Mouse (Mus musculus) ES-E14 (cell line): ENCODE measurements at regions not wholly inside any gene's neighbourhood (a gene's known extent, or its start where the extent isn't known, plus 50 kb on each side); places are given as distances from the start of the nearest gene placed in this dataset.

Experiments
- CHD2 ChIP-seq: IDR thresholded peaks from 2 replicates; pipeline ENCODE4 v1.6.1; 2014; ENCODE audit warnings: mild to moderate bottlenecking, low read depth, low read length, inconsistent platforms
- HCFC1 ChIP-seq: IDR thresholded peaks from 2 replicates; pipeline ENCODE4 v1.6.1; 2012; ENCODE audit warnings: low read length, inconsistent platforms, borderline replicate concordance; ENCODE audit not compliant: insufficient read depth
- MAFK ChIP-seq: IDR thresholded peaks from 2 replicates; pipeline ENCODE4 v1.6.1; 2014; ENCODE audit warnings: mild to moderate bottlenecking, low read depth, low read length, inconsistent platforms; ENCODE audit not compliant: insufficient read depth
- ZC3H11A ChIP-seq: IDR thresholded peaks from 2 replicates; pipeline ENCODE4 v1.6.1; 2012; ENCODE audit warnings: low read depth, mild to moderate bottlenecking, inconsistent platforms, low read length, borderline replicate concordance
- ZNF384 ChIP-seq: IDR thresholded peaks from 2 replicates; pipeline ENCODE4 v1.6.1; 2012; ENCODE audit warnings: low read depth, low read length, inconsistent platforms

DNA sequence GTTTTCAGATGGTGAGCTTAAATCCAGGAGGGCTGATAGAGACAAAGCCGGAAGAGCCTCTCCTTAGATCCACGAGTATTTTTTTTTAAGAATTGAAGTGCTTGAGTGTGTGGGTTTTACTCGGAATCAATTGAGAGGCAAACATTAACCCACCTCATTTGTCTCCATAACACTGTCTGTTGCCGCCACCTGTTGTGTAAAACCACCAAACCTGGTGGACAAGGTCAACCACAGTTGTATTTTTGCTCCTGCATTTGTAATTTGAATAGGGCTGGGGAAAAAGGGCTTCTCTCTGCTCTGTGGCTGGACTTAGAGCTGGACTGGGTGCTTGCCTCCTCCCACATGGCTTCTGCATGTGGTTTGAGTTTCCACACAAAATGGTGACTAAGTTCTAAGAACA is 119.8 kb upstream of the Prickle1 start:
- TF ChIP-seq ZNF384 (no peak), HCFC1 (no peak), MAFK (no peak), ZC3H11A (no peak), CHD2 (no peak)
